Mouse (Mus musculus): ENCODE measurements around the gene Gm20890. TPM values are rescaled to one million over a fixed set of nuclear protein-coding genes. Genes with fewer than 3 reads are reported as not detected.
"Not testable (repeated sequence)": the region's sequence is repeated elsewhere in the genome, so short reads cannot be mapped to it uniquely, and the experiment has no call there.

Gm20890 gene
- total RNA-seq (2014; fragmentation: Nextera tagmentation), result not detected in 2 replicates
- not detected in 2 replicates for total RNA-seq (2017)
- polyA plus RNA-seq (2012), result not detected in 2 replicates

- not testable (repeated sequence) for DNase-seq (ENCODE audit: low spot score); H3K36me3 ChIP-seq (replicated peaks); H3K9me3 ChIP-seq (replicated peaks); H3K4me1 ChIP-seq (ENCODE audit: insufficient read depth, low read depth, low read length); H3K4me3 ChIP-seq (ENCODE audit: low read depth, low read length); ATAC-seq (ENCODE audit: extremely low read depth, insufficient number of reproducible peaks, low FRiP score, poor library complexity, severe bottlenecking); H3K27me3 ChIP-seq (ENCODE audit: insufficient read depth, low read length)
Observed at GRCm38 (mm10) chrY:26776699-26777098, at the start of gene Gm20890. Gene Gm20890 (minus strand): TSS chrY:26776799.

All from G1E (cell line).